Mouse (Mus musculus) heart, embryonic 15.5 days (tissue): ENCODE measurements around the gene Top3a. TPM values are rescaled to one million over a fixed set of nuclear protein-coding genes. Genes with fewer than 3 reads are reported as not detected.
A peak's percentile ranks its signal among the peaks of the same experiment; 100 is the strongest.

Experiments used
- ATAC-seq: fragments of 200-750 bp; cut with Nextera tagmentation; replicated peaks from 2 replicates; pipeline ENCODE4 v1.8.0; 2017; ENCODE audit warnings: low read depth, moderate TSS enrichment; ENCODE audit not compliant: insufficient number of reproducible peaks, insufficient read depth, low FRiP score
- H3K27ac ChIP-seq: fragments of 300-500 bp; sonication (generic); 2 replicates; pipeline ENCODE4 v1.5.1; 2015; ENCODE audit warnings: mild to moderate bottlenecking, inconsistent platforms
- H3K27me3 ChIP-seq: fragments of 300-500 bp; sonication (generic); 2 replicates; pipeline ENCODE4 v1.6.1; 2015; ENCODE audit warnings: inconsistent platforms
- H3K36me3 ChIP-seq: fragments of 300-500 bp; sonication (generic); 2 replicates; pipeline ENCODE4 v1.6.1; 2015; ENCODE audit warnings: mild to moderate bottlenecking, inconsistent platforms
- H3K4me1 ChIP-seq: fragments of 300-500 bp; sonication (generic); replicated peaks from 2 replicates; pipeline ENCODE4 v1.6.1; 2015; ENCODE audit warnings: inconsistent platforms
- H3K4me2 ChIP-seq: fragments of 300-500 bp; sonication (generic); 2 replicates; pipeline ENCODE4 v1.6.1; 2015; ENCODE audit warnings: inconsistent platforms, mild to moderate bottlenecking, moderate library complexity
- H3K4me3 ChIP-seq: fragments of 300-500 bp; sonication (generic); 2 replicates; pipeline ENCODE4 v1.5.1; 2015; ENCODE audit warnings: mild to moderate bottlenecking, inconsistent platforms
- H3K9ac ChIP-seq: fragments of 300-500 bp; sonication (generic); 2 replicates; pipeline ENCODE4 v1.6.1; 2015; ENCODE audit warnings: mild to moderate bottlenecking, inconsistent platforms
- H3K9me3 ChIP-seq: fragments of 300-500 bp; sonication (generic); replicated peaks from 2 replicates; pipeline ENCODE4 v1.6.1; 2016; ENCODE audit warnings: inconsistent platforms
- WGBS: fragments of 180-500 bp; shearing (Covaris S2); methylation state at CpG from one replicate; pipeline ENCODE4 v1.1.7; 2015; ENCODE audit warnings: mixed read lengths; 5-methylcytosine and 5-hydroxymethylcytosine counted together
- microRNA-seq: library from miRNA; unstranded; fragments of <30 nt; microRNA quantifications from one replicate; pipeline ENCODE4, GENCODE M21; 2016
- polyA plus RNA-seq: library from polyadenylated mRNA; unstranded; fragments of >200 nt; fragmentation: Nextera tagmentation; extraction: Ambion mirVana; gene quantifications from 2 replicates; pipeline ENCODE4 v1.2.1, GENCODE M21; 2015

Top3a gene
- polyA plus RNA-seq, 1 experiment from 2014 or later: 7.4 TPM

GRCm38 (mm10) chr11:60699524-60700075 is 77.6 kb downstream of the Top3a start, which contains the start of gene Llgl1:
Gene Llgl1 (plus strand): TSS chr11:60699723.
- peak; percentile 92 for ATAC-seq

GRCm38 (mm10) chr11:60698806-60699523 is 78.2 kb downstream of the Top3a start:
- WGBS: 4% methylated on average over 22 of the region's 22 CpGs
- Histone ChIP-seq H3K9me3 (no peaks in the 10 kb centered on the region), H3K4me2 (peak overlapping the region; percentile 78), H3K36me3 (no peaks in the 10 kb centered on the region), H3K9ac (peak overlapping the region; percentile 79), H3K27ac (peak overlapping the region; percentile 93), H3K27me3 (no peaks in the 10 kb centered on the region), H3K4me1 (peaks cover 34% of the 10 kb centered on the region), H3K4me3 (peak overlapping the region; percentile 75)
- ATAC-seq: peak; percentile 47

More at GRCm38 (mm10) chr11:60699524-60700075, 77.6 kb downstream of the Top3a start, which contains the start of gene Llgl1:
- Histone ChIP-seq H3K27ac (peak within 1 kb of the TSS; percentile 93), H3K4me1 (peaks cover 34% of the 10 kb centered on the region), H3K27me3 (no peaks in the 10 kb centered on the region), H3K36me3 (no peaks in the 10 kb centered on the region), H3K9me3 (no peaks in the 10 kb centered on the region), H3K9ac (peak within 1 kb of the TSS; percentile 79), H3K4me2 (peak within 1 kb of the TSS; percentile 78), H3K4me3 (peak within 1 kb of the TSS; percentile 75)
- WGBS: under 1% methylated on average over 67 of the region's 73 CpGs

- ATAC-seq: no peak
- no peak overlapping the region for H3K27ac ChIP-seq
Measured at GRCm38 (mm10) chr11:60697561-60697960, 79.6 kb downstream of the Top3a start.

GRCm38 (mm10) chr11:60696165-60696564 is 81.0 kb downstream of the Top3a start:
- peaks cover 16% of the 10 kb centered on the region for H3K4me1 ChIP-seq
- no peak for ATAC-seq
- 59% methylated on average over 1 of the region's 1 CpGs for WGBS
- no peak overlapping the region for H3K27ac ChIP-seq
- no peaks in the 10 kb centered on the region for H3K9me3 ChIP-seq
- H3K36me3 ChIP-seq: no peaks in the 10 kb centered on the region
- H3K4me3 ChIP-seq: no peak overlapping the region
- H3K9ac ChIP-seq: no peak overlapping the region
- H3K27me3 ChIP-seq: no peaks in the 10 kb centered on the region
- H3K4me2 ChIP-seq: no peak overlapping the region

More at GRCm38 (mm10) chr11:60697561-60697960, 79.6 kb downstream of the Top3a start:
- Histone ChIP-seq H3K4me3 (no peak overlapping the region), H3K4me2 (no peak overlapping the region), H3K4me1 (peaks cover 22% of the 10 kb centered on the region), H3K9me3 (no peaks in the 10 kb centered on the region), H3K36me3 (no peaks in the 10 kb centered on the region), H3K9ac (no peak overlapping the region), H3K27me3 (no peaks in the 10 kb centered on the region)
- 64% methylated on average over 2 of the region's 2 CpGs for WGBS

Small RNAs within 50 kb of the gene (microRNA-seq; reads per million reads assigned to microRNA genes)
- gene Mir5100: 3.4 reads per million, percentile 12 among the genes with 10 or more reads in this experiment

Other genes starting within 250 kb of the Top3a start
- 36.8 and 39.1 TPM in 2 replicates for gene Alkbh5, start 241.0 kb downstream of the Top3a start, polyA plus RNA-seq
- gene Llgl1, start 77.6 kb downstream of the Top3a start, polyA plus RNA-seq: 25.2 and 35.4 TPM in 2 replicates
- gene Flii, start 50.1 kb downstream of the Top3a start, polyA plus RNA-seq: 66.3 and 85.1 TPM in 2 replicates
- 16.5 and 18.1 TPM in 2 replicates for gene Mief2, start 49.0 kb downstream of the Top3a start, polyA plus RNA-seq
- gene Smcr8, start 159 bp upstream of the Top3a start, polyA plus RNA-seq: 3.2 and 4.7 TPM in 2 replicates
- 35.7 and 42.0 TPM in 2 replicates for gene Shmt1, start 34.4 kb upstream of the Top3a start, polyA plus RNA-seq
- gene Dhrs7b, start 53.3 kb upstream of the Top3a start, polyA plus RNA-seq: 26.8 and 30.4 TPM in 2 replicates
- 52.1 and 63.2 TPM in 2 replicates for gene Tmem11, start 101.9 kb upstream of the Top3a start, polyA plus RNA-seq
- gene Natd1, start 137.4 kb upstream of the Top3a start, polyA plus RNA-seq: 11.9 and 22.3 TPM in 2 replicates
- gene Map2k3, start 154.7 kb upstream of the Top3a start, polyA plus RNA-seq: 53.3 and 76.0 TPM in 2 replicates
- 5.5 TPM in 2 replicates for gene Kcnj12, start 245.2 kb upstream of the Top3a start, polyA plus RNA-seq